Mouse (Mus musculus) G1E (cell line): ENCODE measurements around the gene Ube2n.

Source experiments
- CTCF ChIP-seq: IDR thresholded peaks from 2 replicates; pipeline ENCODE4 v1.5.1; 2012; ENCODE audit warnings: low read depth, low read length, inconsistent platforms, mixed read lengths
- GATA1 ChIP-seq: IDR thresholded peaks from 2 replicates; pipeline ENCODE4 v1.6.1; 2012; ENCODE audit warnings: borderline replicate concordance, low read length, inconsistent platforms, mixed read lengths
- POLR2AphosphoS5 ChIP-seq: IDR thresholded peaks from 2 replicates; pipeline ENCODE4 v1.6.1; 2012; ENCODE audit warnings: low read depth, low read length, inconsistent platforms; ENCODE audit not compliant: insufficient replicate concordance

DNA sequence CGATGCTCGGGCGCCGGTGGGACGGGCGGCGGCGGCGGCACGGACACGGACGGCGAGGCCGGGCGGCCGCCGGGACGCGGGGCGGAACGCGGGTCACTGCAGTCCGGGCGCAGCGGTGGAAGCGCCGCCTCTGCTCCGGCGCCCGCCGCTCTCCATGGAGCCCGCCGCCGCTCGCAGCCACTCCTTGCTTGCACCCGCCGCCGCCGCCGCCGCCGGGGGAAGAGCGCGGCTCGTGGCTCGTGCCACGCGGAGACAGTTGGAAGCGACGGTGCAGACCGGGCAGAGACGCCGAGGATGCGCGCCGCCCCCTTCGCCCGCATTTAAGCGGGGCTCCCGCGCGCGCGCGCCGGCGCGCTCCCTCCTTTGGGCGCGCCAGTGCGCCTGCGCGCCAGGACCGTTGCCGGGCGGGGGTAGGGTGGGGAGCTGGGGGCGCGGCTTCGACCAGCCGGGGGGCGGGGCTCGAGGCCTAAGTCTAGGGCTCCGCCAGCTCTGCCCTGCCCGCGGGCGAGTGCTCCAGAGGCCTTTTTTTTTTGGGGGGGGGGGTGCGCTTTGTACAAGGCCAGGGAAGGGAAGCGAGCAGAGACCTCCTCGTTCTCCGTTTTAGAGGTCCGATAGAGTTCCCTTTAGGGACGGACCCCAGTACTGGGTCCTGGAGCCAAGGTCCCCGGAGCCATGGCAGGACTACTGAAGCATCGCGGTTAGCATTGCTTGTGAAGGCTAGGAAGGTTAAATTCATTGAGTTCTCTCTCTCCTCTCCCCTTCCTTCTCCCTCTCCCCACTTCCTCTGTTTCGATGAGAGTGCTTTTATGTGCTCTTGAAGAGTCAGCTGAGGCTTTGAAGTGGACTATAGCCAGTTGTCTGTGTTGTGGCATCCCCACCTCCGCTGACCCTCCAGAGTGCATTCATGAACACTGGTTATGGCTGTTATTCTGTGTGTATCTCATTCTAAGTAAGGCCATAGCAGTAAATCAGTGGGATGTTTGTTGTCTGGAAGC is 49.2 kb downstream of the Ube2n start, which contains the start of gene Nudt4:
- TF ChIP-seq GATA1: no peak
- TF ChIP-seq CTCF: no peak
- TF ChIP-seq POLR2AphosphoS5: no peak
